Mouse (Mus musculus) bone marrow, adult 2 months (tissue): ENCODE results near the gene Kctd19.

Experiments used
- CTCF ChIP-seq: fragments of 200-500 bp; IDR thresholded peaks from 2 replicates; pipeline ENCODE4 v1.5.1; 2011; ENCODE audit warnings: low read length, control low read depth; ENCODE audit not compliant: control insufficient read depth, insufficient read depth
- POLR2A ChIP-seq: fragments of 200-500 bp; IDR thresholded peaks from 2 replicates; pipeline ENCODE4 v1.6.1; 2011; ENCODE audit warnings: low read depth, mild to moderate bottlenecking, control low read depth, low read length, borderline replicate concordance; ENCODE audit not compliant: control insufficient read depth

DNA sequence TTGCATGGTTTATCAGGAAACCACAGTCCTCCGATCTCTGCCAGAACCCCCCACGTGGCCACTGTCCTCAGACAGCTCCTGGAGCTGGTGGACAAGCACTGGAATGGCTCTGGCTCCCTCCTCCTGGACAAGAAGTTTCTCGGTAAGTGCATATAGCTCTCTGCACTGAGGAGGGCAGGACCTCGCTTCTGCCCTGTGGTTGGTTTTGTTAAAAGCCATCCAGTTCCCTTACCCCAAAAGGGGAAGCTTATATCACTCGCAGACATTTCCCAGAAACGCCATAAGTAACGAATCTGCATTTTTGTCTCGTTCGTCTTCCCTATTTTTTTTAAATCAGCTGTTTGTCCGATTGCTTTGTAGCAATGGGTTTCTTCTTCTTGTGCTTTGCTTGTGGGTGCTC is 41.9 kb upstream of the Kctd19 start:
- no peak for TF ChIP-seq POLR2A
- no peak for TF ChIP-seq CTCF
